Mouse (Mus musculus) midbrain, embryonic 15.5 days (tissue): ENCODE data around the gene Ifnar1. TPM values are rescaled to one million over a fixed set of nuclear protein-coding genes. Genes with fewer than 3 reads are reported as not detected.

ENCODE experiments used
- ATAC-seq: fragments of 200-750 bp; cut with Nextera tagmentation; replicated peaks from 2 replicates; pipeline ENCODE4 v1.8.0; 2017; ENCODE audit warnings: moderate TSS enrichment
- H3K27ac ChIP-seq: fragments of 300-500 bp; sonication (generic); 2 replicates; pipeline ENCODE4 v1.5.1; 2015; ENCODE audit warnings: mild to moderate bottlenecking, inconsistent platforms
- H3K27me3 ChIP-seq: fragments of 300-500 bp; sonication (generic); replicated peaks from 2 replicates; pipeline ENCODE4 v1.6.1; 2015; ENCODE audit warnings: inconsistent platforms
- H3K36me3 ChIP-seq: fragments of 300-500 bp; sonication (generic); replicated peaks from 2 replicates; pipeline ENCODE4 v1.6.1; 2015; ENCODE audit warnings: inconsistent platforms
- H3K4me1 ChIP-seq: fragments of 300-500 bp; sonication (generic); 2 replicates; pipeline ENCODE4 v1.6.1; 2015; ENCODE audit warnings: inconsistent platforms
- H3K4me2 ChIP-seq: fragments of 300-500 bp; sonication (generic); 2 replicates; pipeline ENCODE4 v1.6.1; 2015; ENCODE audit warnings: inconsistent platforms, mild to moderate bottlenecking, moderate library complexity
- H3K4me3 ChIP-seq: fragments of 300-500 bp; sonication (generic); 2 replicates; pipeline ENCODE4 v1.5.1; 2015; ENCODE audit warnings: mild to moderate bottlenecking, inconsistent platforms
- H3K9ac ChIP-seq: fragments of 300-500 bp; sonication (generic); 2 replicates; pipeline ENCODE4 v1.6.1; 2015; ENCODE audit warnings: mild to moderate bottlenecking, inconsistent platforms
- H3K9me3 ChIP-seq: fragments of 300-500 bp; sonication (generic); 2 replicates; pipeline ENCODE4 v1.6.1; 2016; ENCODE audit warnings: inconsistent platforms
- WGBS: fragments of 180-500 bp; shearing (Covaris S2); methylation state at CpG from one replicate; pipeline ENCODE4 v1.1.7; 2015; ENCODE audit warnings: mixed read lengths; 5-methylcytosine and 5-hydroxymethylcytosine counted together
- microRNA-seq: library from miRNA; unstranded; fragments of <30 nt; microRNA quantifications from one replicate; pipeline ENCODE4, GENCODE M21; 2016
- polyA plus RNA-seq: library from polyadenylated mRNA; unstranded; fragments of >200 nt; fragmentation: Nextera tagmentation; extraction: Ambion mirVana; gene quantifications from 2 replicates; pipeline ENCODE4 v1.2.1, GENCODE M21; 2015

Gene Ifnar1
- polyA plus RNA-seq, 1 experiment from 2014 or later, result 54.7 TPM

DNA sequence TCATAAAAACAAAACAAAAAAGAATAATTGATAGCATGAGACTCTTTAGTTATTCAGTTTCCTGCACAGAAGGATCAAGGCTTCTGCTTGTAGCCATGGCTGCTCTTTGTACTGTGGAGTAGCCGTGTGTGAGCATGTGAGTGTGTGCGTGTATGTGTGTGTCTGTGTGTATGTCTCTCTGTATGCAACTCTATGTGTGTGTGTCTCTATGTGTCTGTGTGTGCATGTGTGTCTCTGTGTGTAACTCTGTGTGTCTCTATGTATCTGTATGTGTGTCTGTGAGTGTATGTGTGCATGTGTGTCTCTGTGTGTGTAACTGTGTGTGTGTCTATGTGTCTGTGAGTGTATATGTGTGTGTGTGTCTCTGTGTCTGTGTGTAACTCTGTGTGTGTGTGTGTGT lies 64.0 kb downstream of the Ifnar1 start:
- H3K9me3 ChIP-seq, result no peaks in the 10 kb centered on the region
- no peak for ATAC-seq
- H3K27me3 ChIP-seq, result no peaks in the 10 kb centered on the region
- no peak overlapping the region for H3K27ac ChIP-seq
- H3K4me1 ChIP-seq, result peaks cover 28% of the 10 kb centered on the region
- H3K9ac ChIP-seq, result no peak overlapping the region
- H3K4me2 ChIP-seq, result peak overlapping the region; percentile 63
- H3K4me3 ChIP-seq, result peak overlapping the region; percentile 78
- 47% methylated on average over 2 of the region's 2 CpGs for WGBS
- H3K36me3 ChIP-seq, result no peaks in the 10 kb centered on the region

DNA sequence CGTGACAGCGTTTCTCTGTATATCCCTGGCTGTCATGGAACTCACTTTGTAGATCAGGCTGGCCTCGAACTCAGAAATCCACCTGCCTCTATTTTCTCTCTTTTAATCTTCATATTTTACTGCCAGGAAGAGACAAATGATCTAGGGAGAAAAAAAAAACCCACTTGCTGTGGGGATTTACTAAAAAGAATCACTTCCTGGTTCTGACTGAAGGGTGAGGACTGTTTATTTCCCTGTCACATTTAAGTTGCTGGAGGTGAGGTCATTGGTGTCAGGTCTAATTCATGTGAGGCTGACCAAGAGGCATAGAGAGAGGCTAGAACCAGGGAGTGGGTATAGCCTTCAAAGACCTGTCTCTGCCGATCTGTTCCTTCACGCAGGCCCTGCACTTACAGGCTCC lies 64.6 kb downstream of the Ifnar1 start:
- no peak overlapping the region for H3K27ac ChIP-seq
- no peaks in the 10 kb centered on the region for H3K9me3 ChIP-seq
- no peaks in the 10 kb centered on the region for H3K27me3 ChIP-seq
- H3K4me3 ChIP-seq, result no peak overlapping the region
- ATAC-seq, result no peak
- H3K4me1 ChIP-seq, result peaks cover 28% of the 10 kb centered on the region
- no peak overlapping the region; the same call in 1 of the 2 replicates for H3K4me2 ChIP-seq
- no peaks in the 10 kb centered on the region for H3K36me3 ChIP-seq
- H3K9ac ChIP-seq, result no peak overlapping the region
- 46% methylated on average over 5 of the region's 5 CpGs for WGBS

DNA sequence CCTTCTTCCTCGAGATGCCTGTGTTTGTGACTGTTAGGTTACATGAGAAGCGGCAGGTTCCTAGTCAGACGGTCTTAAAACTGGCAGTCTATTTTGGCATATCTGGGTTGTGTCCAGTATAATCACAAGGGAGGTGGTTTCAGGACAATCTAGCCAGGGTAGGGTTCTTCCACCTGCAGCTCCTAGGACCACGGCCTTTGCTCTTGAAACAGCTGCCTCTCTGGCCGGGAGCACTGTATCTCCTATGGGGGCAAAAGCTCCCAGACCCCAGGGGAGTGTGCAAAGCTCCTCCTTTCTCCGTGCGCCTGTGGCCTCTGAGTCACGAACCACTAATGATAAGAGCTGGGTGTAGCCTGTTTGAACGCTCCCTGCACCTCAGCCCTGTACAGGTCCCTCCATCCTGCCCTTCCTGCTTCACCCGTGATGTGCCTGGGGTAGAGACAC lies 66.1 kb downstream of the Ifnar1 start:
- H3K36me3 ChIP-seq, result no peaks in the 10 kb centered on the region
- WGBS, result 74% methylated on average over 10 of the region's 10 CpGs
- H3K27me3 ChIP-seq, result no peaks in the 10 kb centered on the region
- H3K4me3 ChIP-seq, result no peak overlapping the region
- H3K4me2 ChIP-seq, result no peak overlapping the region
- no peaks in the 10 kb centered on the region for H3K9me3 ChIP-seq
- no peak overlapping the region for H3K27ac ChIP-seq
- no peak overlapping the region for H3K9ac ChIP-seq
- ATAC-seq, result no peak
- H3K4me1 ChIP-seq, result peaks cover 28% of the 10 kb centered on the region

DNA sequence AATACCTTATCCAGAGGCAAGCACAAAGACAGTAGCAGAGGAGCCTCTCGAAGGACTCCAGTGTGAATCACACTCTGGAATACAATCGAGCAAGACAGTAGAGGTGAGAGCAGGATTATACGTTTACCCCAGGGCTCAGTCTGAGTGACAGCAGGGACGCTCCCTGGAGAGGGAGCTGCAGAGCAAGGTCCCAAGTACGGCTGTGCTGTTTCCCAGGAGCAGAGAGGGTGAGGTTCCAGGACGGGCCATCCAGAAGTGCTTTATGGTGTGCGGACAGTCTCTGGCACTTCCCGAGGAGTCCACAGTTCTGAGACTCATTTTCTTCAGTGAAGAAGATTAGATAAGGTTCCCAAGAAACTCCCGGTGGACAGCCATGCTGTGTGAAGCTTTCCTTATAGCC lies 67.0 kb downstream of the Ifnar1 start:
- 53% methylated on average over 9 of the region's 9 CpGs for WGBS
- Histone ChIP-seq H3K4me3 (no peak overlapping the region), H3K9ac (no peak overlapping the region), H3K36me3 (no peaks in the 10 kb centered on the region), H3K4me1 (peaks cover 25% of the 10 kb centered on the region), H3K9me3 (no peaks in the 10 kb centered on the region), H3K27ac (no peak overlapping the region), H3K27me3 (no peaks in the 10 kb centered on the region), H3K4me2 (no peak overlapping the region)
- no peak for ATAC-seq

DNA sequence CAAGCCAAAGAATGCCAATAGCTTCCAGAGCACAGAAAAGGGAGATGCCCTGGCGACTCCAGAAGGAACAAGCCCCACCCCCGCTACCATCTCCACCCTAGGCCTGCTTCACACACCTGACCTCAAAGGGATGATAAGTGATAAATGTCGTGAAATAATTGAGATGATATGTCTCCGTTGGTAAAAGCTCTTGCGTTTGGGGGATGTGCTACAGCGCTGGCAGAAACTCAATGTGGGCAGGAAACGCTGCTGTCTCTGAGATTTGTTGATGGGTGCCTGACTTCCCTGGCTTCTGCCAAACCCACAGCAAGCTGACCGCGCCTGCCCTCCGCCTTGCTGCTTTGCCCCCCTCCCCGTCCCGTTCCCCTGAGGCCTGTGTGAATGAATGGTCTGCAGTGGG lies 68.6 kb downstream of the Ifnar1 start:
- Histone ChIP-seq H3K27ac (no peak overlapping the region), H3K9ac (no peak overlapping the region), H3K36me3 (no peaks in the 10 kb centered on the region), H3K4me1 (peaks cover 14% of the 10 kb centered on the region), H3K27me3 (no peaks in the 10 kb centered on the region), H3K9me3 (no peaks in the 10 kb centered on the region), H3K4me2 (no peak overlapping the region), H3K4me3 (no peak overlapping the region)
- WGBS, result 75% methylated on average over 12 of the region's 12 CpGs
- no peak for ATAC-seq

DNA sequence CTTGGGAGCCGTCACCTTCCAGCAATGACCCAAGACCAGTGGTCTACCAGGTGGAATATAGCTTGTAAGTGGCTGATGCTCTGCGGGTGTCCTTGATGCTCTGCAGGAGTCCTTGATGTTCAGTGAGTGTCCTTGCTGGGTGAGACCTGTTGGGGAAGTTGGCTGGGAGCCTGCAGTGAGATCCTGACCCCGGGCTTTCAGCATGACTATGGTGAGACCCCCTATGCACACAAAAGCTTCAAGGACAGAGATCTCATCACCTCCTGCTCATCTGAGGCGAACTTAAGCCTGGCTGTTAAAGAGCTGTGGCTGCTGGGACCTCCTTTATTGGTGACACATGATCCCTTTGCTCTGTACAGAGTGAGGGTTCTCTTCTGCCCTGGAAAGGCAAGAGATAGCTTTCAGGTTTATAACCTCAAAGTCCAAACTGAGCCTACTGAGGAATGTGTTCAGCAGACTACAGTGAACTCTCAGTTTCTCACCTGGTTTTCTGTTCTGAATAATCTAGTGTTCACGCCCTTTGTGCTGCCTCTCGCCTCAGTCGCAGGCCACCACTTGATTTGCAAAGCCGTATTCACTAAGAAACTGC lies 70.1 kb downstream of the Ifnar1 start:
- Histone ChIP-seq H3K27me3 (no peaks in the 10 kb centered on the region), H3K4me1 (0 out of 2 replicates have a peak, but pooled peaks cover 3% of the 10 kb centered on the region), H3K36me3 (0 out of 2 replicates have a peak, but pooled peaks cover 4% of the 10 kb centered on the region), H3K27ac (no peak overlapping the region), H3K4me3 (no peak overlapping the region), H3K9ac (no peak overlapping the region), H3K9me3 (no peaks in the 10 kb centered on the region), H3K4me2 (no peak overlapping the region)
- no peak for ATAC-seq
- 88% methylated on average over 8 of the region's 8 CpGs for WGBS

DNA sequence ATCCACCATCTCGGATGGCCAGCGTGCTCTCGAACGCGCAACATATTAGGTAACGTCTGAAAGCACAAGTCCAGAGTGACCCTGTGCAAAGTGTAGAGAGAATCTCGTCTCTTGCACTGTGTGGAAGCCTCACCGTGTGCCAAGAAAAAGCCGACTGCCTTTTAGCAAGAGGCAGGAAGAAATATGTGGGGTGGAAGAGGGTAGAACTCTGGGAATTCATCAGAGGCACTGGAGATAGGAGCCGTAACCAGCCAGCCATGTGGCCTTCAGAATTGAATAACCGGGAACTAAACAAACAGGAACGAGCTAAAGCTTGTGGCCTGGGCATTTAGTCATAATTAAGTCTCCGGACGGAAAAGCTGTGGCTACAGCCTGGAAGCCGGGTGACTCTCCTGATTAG lies 71.6 kb downstream of the Ifnar1 start:
- H3K9me3 ChIP-seq, result no peaks in the 10 kb centered on the region
- no peak for ATAC-seq
- 82% methylated on average over 15 of the region's 15 CpGs for WGBS
- no peaks in the 10 kb centered on the region for H3K27me3 ChIP-seq
- no peak overlapping the region for H3K4me2 ChIP-seq
- H3K36me3 ChIP-seq, result 0 out of 2 replicates have a peak, but pooled peaks cover 4% of the 10 kb centered on the region
- H3K9ac ChIP-seq, result no peak overlapping the region
- H3K4me3 ChIP-seq, result no peak overlapping the region
- H3K4me1 ChIP-seq, result 0 out of 2 replicates have a peak, but pooled peaks cover 3% of the 10 kb centered on the region
- H3K27ac ChIP-seq, result no peak overlapping the region

Small RNA genes within 50 kb of the gene (microRNA-seq; reads per million reads assigned to microRNA genes)
- not detected for gene Mir6367

Other genes with a start within 250 kb of the Ifnar1 start
- gene Olig1, start 215.5 kb upstream of the Ifnar1 start, polyA plus RNA-seq, result 79.2 and 81.5 TPM in 2 replicates
- 33.5 and 36.7 TPM in 2 replicates for gene Ifnar2, start 112.5 kb upstream of the Ifnar1 start, polyA plus RNA-seq
- not detected in 2 replicates for gene Gm21970, start 93.5 kb upstream of the Ifnar1 start, polyA plus RNA-seq
- gene Il10rb, start 79.1 kb upstream of the Ifnar1 start, polyA plus RNA-seq, result 11.7 and 11.9 TPM in 2 replicates
- 92.5 and 94.2 TPM in 2 replicates for gene Ifngr2, start 61.8 kb downstream of the Ifnar1 start, polyA plus RNA-seq
- 79.4 and 81.6 TPM in 2 replicates for gene Tmem50b, start 112.6 kb downstream of the Ifnar1 start, polyA plus RNA-seq
- gene Dnajc28, start 133.8 kb downstream of the Ifnar1 start, polyA plus RNA-seq, result 7.1 and 7.8 TPM in 2 replicates
- 60.7 and 62.0 TPM in 2 replicates for gene Gart, start 161.7 kb downstream of the Ifnar1 start, polyA plus RNA-seq
- gene Son, start 162.3 kb downstream of the Ifnar1 start, polyA plus RNA-seq, result 118 and 128 TPM in 2 replicates
- 19.8 and 20.5 TPM in 2 replicates for gene Donson, start 203.5 kb downstream of the Ifnar1 start, polyA plus RNA-seq
- 115 and 127 TPM in 2 replicates for gene Cryzl1, start 243.7 kb downstream of the Ifnar1 start, polyA plus RNA-seq
- 63.5 and 68.6 TPM in 2 replicates for gene Itsn1, start 244.0 kb downstream of the Ifnar1 start, polyA plus RNA-seq